Mouse (Mus musculus) NIH3T3 (cell line): ENCODE results near the gene Hmx1.

ENCODE experiments used
- DNase-seq: peaks from one replicate; pipeline ENCODE4 v3.0.0-alpha.2; 2012; ENCODE audit warnings: low read depth

The Hmx1 gene

DNA sequence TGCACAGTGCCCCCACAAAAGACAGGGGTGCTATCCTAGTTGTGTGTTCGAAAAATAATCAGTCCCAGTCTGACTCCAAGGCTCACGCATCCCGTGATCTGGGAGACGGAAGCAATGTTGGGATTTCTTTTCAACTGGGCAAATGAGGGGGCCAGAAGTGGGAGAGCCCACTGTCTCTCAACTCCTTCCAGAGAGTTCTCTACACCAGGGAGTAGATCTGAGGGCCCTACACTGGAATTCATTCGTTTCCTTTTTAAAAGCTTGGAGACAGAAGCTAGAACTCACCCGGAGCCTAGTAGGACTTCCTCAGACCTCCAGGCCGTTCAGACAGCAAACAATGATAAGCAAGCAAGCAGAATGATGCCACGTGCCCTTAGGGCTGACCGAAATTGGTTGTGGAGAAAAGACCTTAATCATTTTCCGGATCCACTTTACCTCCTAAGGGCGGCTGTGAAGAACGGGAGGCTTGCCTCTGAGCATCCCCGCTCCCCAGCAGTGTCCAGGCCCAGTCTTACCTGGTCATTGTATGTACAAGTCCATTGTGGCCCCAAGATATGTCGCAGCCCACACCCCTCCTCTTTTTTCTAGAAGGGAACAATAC is 9.5 kb downstream of the Hmx1 start:
- DNase-seq = no peak

DNA sequence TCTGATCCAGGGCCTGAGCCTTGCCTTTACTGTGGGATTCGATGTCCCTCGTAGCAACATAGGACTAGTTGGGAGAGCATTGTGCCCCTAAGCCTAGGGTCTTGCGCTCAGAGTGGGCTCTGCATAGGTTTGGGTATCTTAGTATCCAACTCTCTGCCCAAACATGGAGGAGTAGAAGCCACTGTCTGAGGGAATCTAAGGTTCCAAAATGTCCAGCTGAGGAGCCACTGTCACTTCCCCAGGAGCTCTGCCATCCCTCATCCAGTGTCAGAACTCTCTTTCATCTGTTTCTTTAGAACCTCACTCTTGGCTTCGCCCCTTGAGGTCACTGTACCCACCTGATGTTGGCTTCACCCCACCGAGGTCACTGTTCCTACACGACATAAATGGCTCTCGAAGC is 10.2 kb downstream of the Hmx1 start:
- DNase-seq = no peak

DNA sequence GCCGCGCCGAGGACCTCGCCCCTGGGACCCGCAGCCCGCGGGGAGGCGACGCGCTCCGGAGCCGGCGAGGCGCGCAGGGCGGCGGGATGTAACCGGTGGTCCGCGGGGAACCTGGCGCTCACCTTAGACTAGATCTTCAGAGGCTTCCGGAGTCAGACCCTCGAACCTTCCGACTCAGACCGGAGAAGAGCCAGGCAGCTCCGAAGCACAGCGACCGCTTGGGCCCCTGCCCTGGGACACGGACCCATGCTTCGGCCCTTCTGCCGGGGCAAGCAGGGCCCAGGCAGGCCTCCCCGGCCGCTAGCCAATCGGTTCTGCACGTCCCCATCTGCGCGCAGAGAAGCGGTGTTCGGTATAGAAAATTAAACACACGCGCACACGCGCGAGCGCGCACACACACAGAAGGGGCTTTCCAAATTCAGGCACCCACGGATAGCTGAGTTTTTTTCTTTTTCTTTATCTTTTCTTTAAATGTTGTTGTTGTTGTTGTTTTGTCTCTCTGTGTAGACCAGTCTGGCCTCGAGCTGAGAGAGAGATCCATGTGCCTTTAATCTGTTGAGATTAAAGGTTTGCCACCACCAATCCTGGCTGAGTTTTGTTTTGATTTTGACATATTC is 10.9 kb downstream of the Hmx1 start:
- DNase-seq = no peak

DNA sequence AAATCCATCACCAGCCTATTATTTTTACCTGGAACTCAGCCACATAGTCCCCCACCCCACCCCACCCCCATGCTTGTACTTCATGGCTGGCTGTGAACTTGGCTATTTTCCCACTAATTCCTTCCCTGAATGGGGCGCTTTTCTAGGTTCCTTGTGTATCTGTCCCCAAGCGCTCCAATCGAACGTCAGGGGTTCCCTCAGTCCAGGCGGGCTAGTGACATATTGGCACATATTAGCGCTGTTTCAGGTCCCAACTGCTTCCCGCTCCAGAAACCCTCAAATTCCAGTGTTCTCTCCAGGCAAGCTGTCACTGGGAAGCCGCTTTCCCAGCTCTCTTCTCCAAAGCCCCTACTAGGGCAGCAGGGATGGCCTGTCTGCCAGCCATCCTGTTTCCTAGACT is 12.3 kb downstream of the Hmx1 start:
- DNase-seq = no peak

DNA sequence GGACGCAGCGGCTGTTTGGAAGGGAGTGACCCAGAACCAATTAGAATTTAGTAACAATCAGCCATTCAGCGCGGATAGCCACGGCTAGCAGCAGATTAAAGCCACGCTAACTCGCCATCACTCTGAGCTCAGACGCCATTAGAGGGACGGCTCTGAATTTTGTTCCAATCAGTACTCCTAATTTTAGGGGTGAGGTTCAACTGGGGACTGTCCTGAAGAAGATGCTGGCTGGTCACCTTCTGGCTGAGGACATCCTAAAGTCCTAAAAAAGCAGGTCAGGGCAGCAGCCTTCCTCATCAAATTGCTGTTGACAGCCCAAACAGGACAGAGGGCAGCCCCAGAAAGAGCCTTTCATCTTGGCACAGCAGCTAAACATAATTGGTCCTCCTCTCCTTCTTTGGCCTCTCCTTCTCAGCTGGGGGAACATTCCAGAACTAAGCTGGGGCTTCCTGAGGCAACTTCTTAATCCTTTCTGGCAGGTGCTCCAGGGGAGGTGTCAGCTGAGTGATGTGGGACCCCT is 18.6 kb downstream of the Hmx1 start:
- no peak for DNase-seq

DNA sequence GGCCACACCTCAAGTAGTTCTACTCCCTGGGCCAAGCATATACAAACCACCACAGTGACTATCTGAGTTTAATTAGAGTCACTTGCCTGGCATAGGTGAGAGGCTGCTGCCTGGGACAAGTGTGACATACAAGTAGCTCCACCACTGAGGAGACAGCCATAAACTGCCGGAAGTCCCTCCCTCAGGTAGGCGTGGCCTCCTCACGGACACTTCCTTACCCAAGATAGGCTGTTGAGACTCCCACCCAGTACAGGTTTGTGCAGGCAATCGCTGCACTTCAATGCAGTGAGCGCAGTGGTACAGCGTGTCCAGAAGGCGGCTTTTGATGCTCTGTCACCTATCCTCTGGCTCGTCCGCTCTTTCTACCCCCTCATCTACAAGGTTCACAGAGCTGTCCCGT is 22.1 kb downstream of the Hmx1 start:
- no peak for DNase-seq

DNA sequence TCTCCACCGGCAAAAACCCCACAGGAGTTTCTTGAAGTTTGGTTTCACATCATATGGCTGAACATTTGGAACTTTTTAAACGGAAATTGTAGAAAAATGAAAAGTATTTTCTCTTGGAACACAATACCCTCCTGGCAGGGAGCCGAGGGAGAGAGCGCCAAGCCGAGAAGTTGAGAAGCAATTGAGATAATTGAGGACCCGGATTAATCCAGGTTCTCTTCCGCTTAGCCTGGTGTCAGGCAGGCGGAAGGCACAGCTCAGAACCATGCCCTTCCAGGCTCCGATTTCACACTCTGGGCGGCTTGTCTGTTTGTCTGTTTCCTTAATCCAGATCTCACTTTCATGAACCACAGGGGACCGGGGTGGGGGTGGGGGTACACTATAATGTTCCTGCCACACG is 23.9 kb downstream of the Hmx1 start:
- peak; percentile 38 for DNase-seq

DNA sequence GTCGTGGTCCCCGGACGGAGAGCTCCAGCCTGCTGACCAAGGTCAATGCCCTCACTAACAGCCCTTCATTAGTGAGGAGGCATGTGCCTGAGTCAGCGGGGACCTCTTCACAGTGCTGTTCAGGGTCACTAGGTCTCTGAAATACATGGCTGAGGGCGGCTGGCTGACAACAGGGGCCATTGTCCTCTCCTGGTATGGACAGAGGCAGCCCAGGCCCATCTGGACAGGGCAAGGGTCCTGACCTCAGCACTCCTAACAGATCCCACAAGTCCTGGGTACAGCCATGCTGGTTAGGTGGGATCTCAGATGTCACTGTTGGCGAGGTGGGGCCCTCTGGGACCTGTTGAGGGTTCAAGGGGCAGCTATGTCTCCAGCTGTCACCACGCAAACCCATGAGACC is 28.8 kb downstream of the Hmx1 start:
- no peak for DNase-seq

DNA sequence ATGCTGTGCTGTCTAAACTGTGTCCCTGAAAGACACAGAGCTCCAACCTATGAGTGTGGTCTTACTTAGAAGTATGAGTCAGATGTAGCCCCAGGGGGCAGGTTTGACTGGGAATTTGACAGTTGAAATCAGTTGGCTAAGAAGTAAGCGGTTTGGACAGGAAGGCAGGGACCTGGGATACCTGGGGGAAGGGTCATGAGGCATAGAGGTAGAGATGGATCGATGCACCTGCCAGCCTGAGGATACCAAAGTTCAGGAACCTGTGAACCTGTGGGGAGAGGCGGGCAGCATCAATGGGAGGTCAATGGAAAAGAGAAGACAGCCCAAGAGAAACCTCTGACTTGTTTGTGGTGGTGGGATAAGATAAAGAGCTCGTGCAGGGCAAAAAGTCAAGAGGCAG is 32.7 kb downstream of the Hmx1 start:
- no peak for DNase-seq

DNA sequence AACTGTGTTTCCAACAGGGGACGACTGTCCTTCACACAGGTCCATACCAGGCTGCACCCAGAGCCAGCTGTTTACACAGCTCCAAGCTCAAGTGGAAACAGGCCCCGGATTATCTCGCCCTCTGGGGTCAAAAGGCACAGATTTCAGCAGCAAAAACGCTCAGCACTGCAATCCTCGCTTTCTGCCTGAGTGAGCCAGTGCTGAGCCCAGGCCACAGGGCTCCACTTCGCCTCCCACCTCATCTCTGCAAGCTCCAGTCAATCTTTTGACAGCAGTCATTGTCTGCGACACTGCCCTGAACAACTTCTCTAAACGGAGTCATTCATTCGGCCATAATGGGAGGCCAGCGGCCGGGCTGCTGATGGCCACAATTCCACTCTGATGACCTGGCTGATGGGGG is 36.3 kb downstream of the Hmx1 start:
- no peak for DNase-seq

DNA sequence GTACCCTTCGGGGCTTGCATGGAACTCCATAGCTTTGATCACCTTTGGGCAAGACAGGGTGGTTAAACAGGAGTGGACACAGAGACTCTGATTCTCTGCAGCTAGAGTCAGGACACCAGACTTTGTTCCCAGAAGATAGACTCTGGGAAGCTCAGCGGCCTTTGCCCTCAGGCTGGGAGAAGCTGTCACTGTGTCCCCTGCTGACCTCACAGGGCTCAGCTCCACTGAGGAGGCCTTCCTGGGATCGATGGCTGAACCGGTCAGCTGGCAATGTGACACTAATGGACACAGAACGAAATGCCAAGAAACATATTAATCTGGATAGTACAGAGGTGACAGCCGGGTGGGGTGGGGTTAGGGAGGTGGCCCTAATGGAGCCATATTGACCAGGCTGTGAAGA is 39.0 kb downstream of the Hmx1 start:
- DNase-seq = no peak

DNA sequence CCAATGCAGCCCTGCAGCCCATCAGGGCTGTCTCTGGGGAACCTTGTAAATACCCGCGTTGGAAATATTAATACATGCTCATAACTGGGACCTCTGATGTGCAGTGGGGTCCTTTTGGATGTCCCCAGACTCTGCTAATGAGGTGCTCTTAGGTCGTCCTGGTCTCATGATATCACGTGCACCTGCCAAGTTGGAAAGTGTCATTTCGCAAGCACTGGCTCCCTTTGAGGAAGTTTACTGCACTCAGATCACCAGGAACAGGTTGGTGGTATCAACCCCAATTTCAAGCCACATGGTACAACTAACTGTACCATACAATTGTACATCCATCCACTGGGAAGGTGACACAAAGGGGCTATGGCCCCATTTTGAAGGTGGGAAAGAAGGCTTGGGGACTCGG is 39.5 kb downstream of the Hmx1 start:
- DNase-seq = no peak

DNA sequence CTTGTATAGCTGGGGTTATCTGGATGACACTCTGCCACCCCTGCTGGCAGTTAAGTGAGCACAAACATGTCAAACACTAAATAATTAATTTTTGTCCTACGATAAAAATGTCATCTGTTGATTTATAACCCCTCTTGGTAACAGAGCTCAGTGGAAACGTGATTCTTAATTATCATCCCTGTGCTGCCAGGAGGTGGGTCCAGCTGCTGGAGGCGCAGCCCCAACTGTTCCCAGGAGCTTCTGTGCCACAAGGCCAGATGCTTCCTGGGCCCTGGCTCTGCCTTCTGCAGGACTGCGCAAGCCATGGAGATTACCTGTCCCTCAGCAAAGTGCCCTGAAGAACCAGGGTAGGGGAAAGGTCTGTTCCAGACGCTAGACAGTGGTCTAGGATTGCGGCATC is 43.2 kb downstream of the Hmx1 start:
- no peak for DNase-seq

DNA sequence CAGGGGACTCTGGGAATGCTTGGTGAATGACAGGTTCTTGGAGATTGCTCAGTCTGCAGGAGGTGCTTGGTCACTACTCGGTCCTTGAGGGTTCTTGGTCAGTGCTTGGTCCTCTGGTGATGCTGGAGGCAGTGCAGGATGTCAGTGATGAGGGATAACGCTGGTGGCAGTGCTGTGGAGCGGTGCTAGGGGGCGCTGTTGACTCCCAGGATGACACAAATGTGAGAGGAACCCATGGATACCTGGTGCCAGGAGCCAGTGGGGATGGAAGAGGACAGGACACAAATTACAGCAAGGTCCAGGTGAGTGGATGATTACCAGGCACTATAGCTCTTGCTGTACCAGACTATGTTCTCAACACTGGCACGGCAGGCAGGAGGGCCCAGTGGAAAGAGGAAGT is 45.1 kb downstream of the Hmx1 start:
- no peak for DNase-seq

DNA sequence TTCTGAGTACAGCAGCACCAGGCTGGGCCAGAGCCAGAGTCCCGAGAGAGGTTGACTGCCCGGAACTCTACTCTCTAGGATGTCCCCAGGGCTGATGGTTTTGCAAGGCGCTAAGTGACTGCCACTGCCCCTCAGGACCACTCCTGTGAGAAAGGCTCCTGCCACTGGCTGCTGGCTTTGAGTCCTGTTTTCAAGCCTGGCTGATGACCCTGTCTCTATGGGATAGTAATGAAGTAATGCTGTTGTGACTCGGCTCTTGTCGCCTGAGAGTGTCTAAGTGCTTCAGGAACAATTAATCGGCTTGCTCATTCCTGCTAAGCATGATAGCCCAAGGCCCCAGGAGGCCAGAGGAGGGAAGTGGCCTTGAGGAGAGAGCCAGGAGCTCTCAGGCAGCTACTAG is 45.8 kb downstream of the Hmx1 start:
- DNase-seq = no peak

DNA sequence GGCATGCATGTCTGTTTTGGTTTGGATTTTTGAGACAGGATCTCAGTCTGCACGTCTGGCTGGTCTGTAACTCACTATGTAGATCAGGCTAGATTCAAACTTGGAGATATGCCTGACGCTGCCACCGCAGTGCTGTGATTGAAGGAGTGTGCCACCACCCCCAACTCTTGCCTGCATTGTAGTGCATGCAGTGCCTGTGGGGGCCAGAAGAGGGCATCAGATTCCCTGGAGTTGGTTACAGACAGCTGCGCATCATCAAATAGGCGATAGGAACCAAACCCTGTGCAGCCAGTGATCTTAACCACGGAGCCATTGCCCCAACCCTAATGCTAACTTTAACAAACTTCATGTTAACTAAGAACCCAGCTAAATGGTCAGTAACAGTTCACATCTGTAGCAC is 49.9 kb downstream of the Hmx1 start:
- DNase-seq = no peak

DNA sequence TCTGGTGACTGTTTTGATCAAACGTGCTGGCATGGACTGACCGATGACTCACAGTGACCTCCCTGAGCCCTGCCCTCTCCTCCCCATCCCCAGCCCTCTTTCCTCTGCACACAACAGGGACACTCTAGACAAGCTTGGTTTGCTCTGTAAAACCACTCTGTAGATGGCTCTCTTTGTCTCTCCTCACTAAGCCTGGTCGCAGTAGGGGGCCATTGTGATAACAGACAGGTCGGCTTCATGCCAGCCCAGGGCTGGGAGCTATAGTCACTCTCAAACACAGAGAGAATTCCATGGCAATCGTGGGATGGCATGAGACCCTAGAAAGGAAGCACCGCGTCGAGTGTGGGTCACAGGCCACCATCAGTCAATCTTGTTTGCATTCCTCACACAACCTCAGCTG is 51.6 kb downstream of the Hmx1 start:
- no peak for DNase-seq

DNA sequence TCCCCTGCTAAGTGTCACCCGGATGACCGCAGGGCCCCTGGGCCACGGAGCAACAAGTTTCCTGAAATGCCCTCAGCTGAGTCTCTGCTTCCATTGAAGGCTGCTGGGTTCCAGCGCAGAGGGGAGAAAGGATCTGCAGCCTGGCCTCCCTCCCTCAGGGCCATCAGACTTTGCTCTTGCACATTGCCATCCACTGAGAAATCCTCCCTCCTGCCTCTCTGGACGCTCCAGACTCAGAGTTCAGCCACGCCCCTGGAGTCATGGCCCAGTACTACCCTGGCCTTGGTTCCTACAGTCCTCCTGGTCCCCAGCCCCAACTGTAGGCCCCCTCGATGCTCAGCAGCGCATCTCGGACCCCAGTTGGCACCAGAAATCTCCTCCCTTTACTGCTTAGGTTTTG is 52.5 kb downstream of the Hmx1 start:
- no peak for DNase-seq

DNA sequence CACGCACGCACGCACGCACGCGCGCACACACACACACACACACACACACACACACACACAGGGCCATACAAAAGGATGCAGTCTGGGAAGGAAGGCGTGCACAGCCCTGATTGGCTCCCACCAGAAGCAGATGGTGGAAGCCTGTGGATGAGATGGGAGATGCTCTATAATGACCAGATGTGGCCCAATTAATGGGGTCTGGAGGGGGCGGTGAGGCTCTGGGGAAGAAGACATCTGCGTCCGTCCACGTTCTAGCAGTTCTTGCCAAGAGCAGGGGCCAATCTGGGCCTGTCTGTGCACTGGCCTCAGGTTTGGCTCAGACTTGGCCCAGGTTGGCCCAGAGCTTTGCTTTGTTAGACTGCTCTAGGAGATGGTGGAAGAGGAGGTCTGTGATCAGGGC is 55.8 kb downstream of the Hmx1 start:
- no peak for DNase-seq

DNA sequence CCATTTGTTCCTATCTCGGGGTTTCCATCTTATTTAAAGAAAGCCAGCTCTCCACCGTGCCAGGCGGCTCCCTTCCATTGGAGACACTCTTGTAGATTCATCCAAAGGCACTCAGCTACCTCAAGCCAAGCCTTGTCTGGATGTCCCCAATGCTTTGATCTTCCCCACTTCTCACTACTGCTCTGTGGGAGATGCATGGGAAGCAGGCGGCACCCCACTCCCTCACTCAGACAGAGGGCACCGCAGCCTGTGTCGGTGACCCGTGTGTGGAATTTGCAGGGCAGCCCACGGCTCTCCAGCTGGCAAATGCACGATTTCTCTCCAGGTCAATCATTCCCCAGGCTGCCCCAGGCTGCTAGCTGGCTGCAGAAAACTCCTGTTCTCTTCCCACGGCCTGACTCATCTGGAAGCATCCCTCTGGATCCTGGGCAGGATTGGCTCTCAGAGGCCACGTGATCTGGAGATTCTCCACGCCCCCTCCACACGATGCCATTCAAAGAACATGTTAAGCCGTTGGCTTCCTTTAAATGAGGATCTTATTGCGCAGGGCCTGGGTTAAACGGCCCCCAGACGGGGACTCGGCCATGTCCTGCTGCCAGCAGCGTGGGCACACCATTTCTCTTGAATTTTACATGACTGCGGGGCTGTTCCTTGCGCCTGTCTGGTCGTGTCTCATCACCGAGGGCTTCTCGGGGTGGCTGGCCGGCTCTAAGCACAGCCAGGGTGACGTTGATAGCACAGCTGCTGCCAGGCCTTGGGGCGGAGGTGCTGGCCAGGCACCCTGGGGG is 58.9 kb downstream of the Hmx1 start:
- DNase-seq = peak; percentile 47
